Mouse (Mus musculus) stomach, embryonic 15.5 days (tissue): ENCODE measurements around the gene Rdh1. TPM values are rescaled to one million over a fixed set of nuclear protein-coding genes. Genes with fewer than 3 reads are reported as not detected.

Experiments
- ATAC-seq: fragments of 200-750 bp; cut with Nextera tagmentation; 2 replicates; pipeline ENCODE4 v1.8.0; 2017; ENCODE audit warnings: low read depth, moderate number of reproducible peaks, moderate TSS enrichment; ENCODE audit not compliant: insufficient read depth, low FRiP score
- H3K27ac ChIP-seq: fragments of 300-500 bp; sonication (generic); 2 replicates; pipeline ENCODE4 v1.5.1; 2015; ENCODE audit warnings: mild to moderate bottlenecking, inconsistent platforms
- H3K27me3 ChIP-seq: fragments of 300-500 bp; sonication (generic); replicated peaks from 2 replicates; pipeline ENCODE4 v1.6.1; 2015; ENCODE audit warnings: inconsistent platforms
- H3K36me3 ChIP-seq: fragments of 300-500 bp; sonication (generic); 2 replicates; pipeline ENCODE4 v1.6.1; 2015; ENCODE audit warnings: inconsistent platforms
- H3K4me1 ChIP-seq: fragments of 300-500 bp; sonication (generic); 2 replicates; pipeline ENCODE4 v1.6.1; 2015; ENCODE audit warnings: inconsistent platforms
- H3K4me2 ChIP-seq: fragments of 300-500 bp; sonication (generic); 2 replicates; pipeline ENCODE4 v1.6.1; 2015; ENCODE audit warnings: mild to moderate bottlenecking, inconsistent platforms
- H3K4me3 ChIP-seq: fragments of 300-500 bp; sonication (generic); replicated peaks from 2 replicates; pipeline ENCODE4 v1.5.1; 2015; ENCODE audit warnings: inconsistent platforms
- H3K9ac ChIP-seq: fragments of 300-500 bp; sonication (generic); 2 replicates; pipeline ENCODE4 v1.6.1; 2015; ENCODE audit warnings: inconsistent platforms
- H3K9me3 ChIP-seq: fragments of 300-500 bp; sonication (generic); 2 replicates; pipeline ENCODE4 v1.6.1; 2016; ENCODE audit warnings: inconsistent platforms
- WGBS: fragments of 180-500 bp; shearing (Covaris S2); methylation state at CpG from one replicate; pipeline ENCODE4 v1.1.7; 2015; 5-methylcytosine and 5-hydroxymethylcytosine counted together
- polyA plus RNA-seq: library from polyadenylated mRNA; unstranded; fragments of >200 nt; fragmentation: Nextera tagmentation; extraction: Ambion mirVana; gene quantifications from 2 replicates; pipeline ENCODE4 v1.2.1, GENCODE M21; 2015

Rdh1 gene
- polyA plus RNA-seq = 0.03 TPM in 1 of 2 replicates, not detected in the other

DNA sequence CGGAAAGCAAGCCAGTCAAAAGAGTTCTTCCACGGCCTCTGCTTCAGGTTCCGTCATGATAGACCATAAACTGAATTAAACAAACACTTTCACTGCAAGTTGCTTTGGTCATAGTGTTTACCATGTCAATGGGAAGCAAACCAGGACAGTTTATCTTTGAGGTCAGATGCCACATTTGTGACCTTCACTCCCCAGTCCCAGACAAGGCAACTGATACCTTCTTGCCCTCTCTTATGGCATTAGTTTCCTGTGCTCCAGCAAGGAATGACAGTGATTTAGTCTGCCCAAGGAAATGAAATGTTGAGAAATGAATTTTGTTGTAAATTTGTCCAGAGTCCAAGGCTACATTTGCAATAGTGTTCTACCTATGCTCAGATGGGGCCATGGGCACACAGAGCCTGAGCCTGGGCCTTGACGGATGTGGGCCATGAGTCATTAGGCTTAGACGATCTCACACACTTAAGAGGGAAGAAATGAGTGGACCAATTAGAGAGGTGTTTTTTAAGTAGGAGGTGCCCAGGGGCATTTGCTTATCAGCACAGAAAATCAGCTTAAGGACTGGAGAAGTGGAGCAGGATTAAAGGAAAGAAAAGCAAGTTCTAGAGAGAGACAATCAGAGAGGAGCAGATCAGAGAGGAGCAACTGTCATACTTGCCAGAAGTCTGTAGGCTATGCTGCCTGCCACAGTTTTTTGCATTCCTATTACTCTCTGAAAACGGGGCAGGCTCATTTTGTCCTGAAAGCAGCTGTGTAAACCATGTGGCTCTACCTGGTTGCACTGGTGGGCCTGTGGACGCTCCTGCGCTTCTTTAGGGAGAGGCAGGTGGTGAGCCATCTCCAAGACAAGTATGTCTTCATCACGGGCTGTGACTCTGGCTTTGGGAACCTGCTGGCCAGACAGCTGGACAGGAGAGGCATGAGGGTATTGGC is at the start of gene Rdh1, which contains the start of gene Rdh16f1:
Gene Rdh1 (plus strand): TSS at position 541 of the 930 bp plus-strand sequence.
Gene Rdh16f1 (plus strand): TSS at position 607 of the 930 bp plus-strand sequence.
- Histone ChIP-seq H3K27ac (no peak within 1 kb of the TSS), H3K36me3 (no peaks in the 10 kb centered on the region), H3K9ac (no peak within 1 kb of the TSS), H3K4me2 (no peak within 1 kb of the TSS), H3K27me3 (no peaks in the 10 kb centered on the region), H3K4me3 (no peak within 1 kb of the TSS), H3K4me1 (0 out of 2 replicates have a peak, but pooled peaks cover 6% of the 10 kb centered on the region), H3K9me3 (no peaks in the 10 kb centered on the region)
- ATAC-seq = no peak
- WGBS = 57% methylated on average over 9 of the region's 9 CpGs

DNA sequence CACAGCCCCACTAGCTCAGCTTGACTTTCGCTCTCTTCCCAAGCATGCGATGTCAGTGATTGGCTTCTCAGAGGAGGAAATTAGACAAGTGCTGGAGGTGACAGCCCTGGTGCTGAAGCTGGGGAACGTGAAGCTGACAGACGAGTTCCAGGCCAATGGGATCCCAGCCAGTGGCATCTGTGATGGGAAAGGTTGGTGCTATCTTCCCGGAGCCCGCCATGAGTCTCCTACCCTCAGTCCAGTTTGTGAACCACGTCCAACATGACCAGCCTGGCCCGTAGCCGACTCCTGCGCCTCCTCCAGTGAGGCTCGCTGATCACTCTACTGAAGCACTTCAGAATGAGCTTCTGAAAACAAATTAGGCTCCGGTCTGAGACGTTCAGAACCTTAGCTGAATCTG is 49.2 kb upstream of the Rdh1 start:
- Histone ChIP-seq H3K4me2 (no peak overlapping the region), H3K36me3 (no peaks in the 10 kb centered on the region), H3K27ac (no peak overlapping the region), H3K4me1 (no peaks in the 10 kb centered on the region), H3K27me3 (no peaks in the 10 kb centered on the region), H3K4me3 (no peak overlapping the region), H3K9me3 (no peaks in the 10 kb centered on the region), H3K9ac (no peak overlapping the region)
- no peak for ATAC-seq
- WGBS = 77% methylated on average over 13 of the region's 13 CpGs

DNA sequence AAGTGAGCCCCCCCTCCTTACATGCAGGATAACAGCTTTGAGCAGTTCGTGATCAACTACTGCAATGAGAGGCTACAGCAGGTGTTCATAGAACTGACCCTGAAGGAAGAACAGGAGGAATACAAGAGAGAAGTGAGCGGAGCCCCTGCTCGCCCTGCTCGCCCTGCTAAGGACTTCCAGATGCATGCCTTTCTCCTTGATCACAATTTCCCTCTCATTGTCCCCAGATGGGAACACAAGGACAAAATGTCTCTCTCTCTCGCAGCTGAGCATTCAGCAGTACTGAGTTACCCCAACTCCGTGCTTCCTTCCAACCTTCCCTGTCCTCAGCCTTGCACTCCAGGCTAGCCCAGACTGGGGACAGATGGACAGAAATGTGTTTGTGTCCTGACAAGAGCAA is 46.8 kb upstream of the Rdh1 start:
- 75% methylated on average over 6 of the region's 6 CpGs for WGBS
- Histone ChIP-seq H3K27me3 (no peaks in the 10 kb centered on the region), H3K36me3 (no peaks in the 10 kb centered on the region), H3K4me2 (no peak overlapping the region), H3K9me3 (no peaks in the 10 kb centered on the region), H3K4me3 (no peak overlapping the region), H3K9ac (no peak overlapping the region), H3K4me1 (no peaks in the 10 kb centered on the region), H3K27ac (no peak overlapping the region)
- no peak for ATAC-seq

DNA sequence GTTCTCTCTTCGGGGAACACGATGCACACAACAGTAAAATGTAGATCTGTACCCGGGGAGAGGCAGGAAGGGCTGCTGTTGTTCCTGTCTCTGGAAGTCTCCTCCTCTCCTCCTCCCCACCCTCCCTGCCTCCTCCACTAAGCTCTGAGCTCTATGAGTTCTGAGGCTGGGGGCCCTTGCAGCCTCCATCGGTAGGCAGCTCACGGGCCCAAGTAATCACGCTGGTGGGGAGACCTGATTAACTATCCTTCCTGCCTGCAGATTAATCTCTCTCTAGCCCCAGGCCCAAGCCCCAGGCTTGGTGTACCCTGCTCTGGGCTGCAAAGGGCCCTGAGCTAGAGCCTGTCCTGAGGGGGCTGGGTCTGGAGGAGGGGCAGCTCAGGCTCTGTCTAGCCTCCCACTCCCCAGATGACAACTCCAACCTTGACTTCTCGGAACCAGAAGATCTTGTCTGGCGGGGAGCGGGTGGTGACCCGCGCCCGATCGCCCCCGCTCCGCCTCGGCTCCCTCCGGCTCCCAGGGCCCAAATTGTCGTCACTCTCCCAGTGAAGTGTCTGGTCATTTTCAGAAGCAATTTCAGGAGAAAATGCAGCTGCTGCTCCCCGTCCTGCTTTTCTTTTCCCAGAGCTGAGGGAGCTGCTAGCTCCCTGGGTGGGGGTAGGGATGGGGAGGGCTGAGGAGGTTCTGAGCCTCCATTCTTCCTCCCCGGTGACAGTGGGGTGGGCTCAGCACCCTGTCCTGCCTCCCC is 37.7 kb upstream of the Rdh1 start:
- no peaks in the 10 kb centered on the region for H3K9me3 ChIP-seq
- H3K9ac ChIP-seq = 0 out of 2 replicates have a peak overlapping the region, but pooled peaks have one; percentile 13
- no peaks in the 10 kb centered on the region for H3K27me3 ChIP-seq
- peaks cover 18% of the 10 kb centered on the region for H3K4me1 ChIP-seq
- H3K27ac ChIP-seq = peak overlapping the region; percentile 89
- 16% methylated on average over 20 of the region's 20 CpGs for WGBS
- no peaks in the 10 kb centered on the region for H3K36me3 ChIP-seq
- peak; percentile 62 for ATAC-seq
- peak overlapping the region; percentile 28 for H3K4me3 ChIP-seq
- H3K4me2 ChIP-seq = peak overlapping the region; percentile 51

DNA sequence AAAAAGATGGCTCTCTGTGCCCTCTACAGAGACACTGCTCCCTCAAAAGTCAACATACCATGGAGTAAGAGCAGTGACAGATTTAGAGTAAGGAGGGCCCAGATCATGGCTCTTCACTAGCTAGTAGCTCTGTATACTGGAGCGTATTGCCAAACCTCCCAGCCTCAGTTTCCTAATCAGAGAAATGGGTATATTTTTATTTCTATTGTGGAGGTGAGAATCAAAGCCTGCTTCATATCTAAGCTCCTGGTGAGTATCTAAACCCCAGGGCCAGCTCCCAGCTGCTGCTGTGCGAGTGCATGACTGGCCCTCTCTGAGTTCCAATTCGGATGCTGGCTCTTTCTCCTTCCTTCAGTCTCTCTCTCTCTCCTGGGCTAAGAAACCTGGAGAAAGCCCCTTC is 35.3 kb upstream of the Rdh1 start, which contains the start of gene Tac2:
Gene Tac2 (plus strand): TSS at position 301 of the 400 bp plus-strand sequence.
- Histone ChIP-seq H3K27me3 (no peaks in the 10 kb centered on the region; the same call in 1 of the 2 replicates), H3K9ac (no peak within 1 kb of the TSS), H3K9me3 (no peaks in the 10 kb centered on the region), H3K4me3 (no peak within 1 kb of the TSS), H3K4me2 (no peak within 1 kb of the TSS), H3K36me3 (no peaks in the 10 kb centered on the region), H3K27ac (no peak within 1 kb of the TSS), H3K4me1 (peaks cover 18% of the 10 kb centered on the region)
- WGBS = 74% methylated on average over 3 of the region's 3 CpGs
- ATAC-seq = no peak

DNA sequence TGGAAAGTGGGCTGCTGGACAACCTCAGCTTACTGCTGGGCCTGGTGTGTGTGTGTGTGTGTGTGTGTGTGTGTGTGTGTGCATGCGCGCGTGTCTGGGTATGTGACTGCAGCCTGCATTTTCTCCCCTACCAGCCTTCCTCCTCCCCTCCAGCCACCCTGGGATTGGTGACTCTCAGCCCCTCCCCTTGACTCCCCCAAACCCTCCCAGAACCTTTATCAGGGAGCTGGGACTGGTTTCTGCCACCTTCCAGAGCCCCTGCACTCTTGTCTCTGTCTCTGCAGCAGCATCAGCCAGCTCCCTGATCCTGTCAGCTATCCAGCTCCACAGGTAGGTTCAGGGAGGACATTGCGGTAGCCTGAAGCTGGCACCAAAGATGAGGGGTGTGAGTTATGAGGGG is 34.4 kb upstream of the Rdh1 start:
- Histone ChIP-seq H3K9ac (no peak overlapping the region), H3K9me3 (no peaks in the 10 kb centered on the region), H3K4me1 (peaks cover 18% of the 10 kb centered on the region), H3K4me3 (no peak overlapping the region), H3K36me3 (no peaks in the 10 kb centered on the region), H3K27me3 (no peaks in the 10 kb centered on the region; the same call in 1 of the 2 replicates), H3K4me2 (no peak overlapping the region), H3K27ac (no peak overlapping the region)
- 68% methylated on average over 4 of the region's 4 CpGs for WGBS
- no peak for ATAC-seq

DNA sequence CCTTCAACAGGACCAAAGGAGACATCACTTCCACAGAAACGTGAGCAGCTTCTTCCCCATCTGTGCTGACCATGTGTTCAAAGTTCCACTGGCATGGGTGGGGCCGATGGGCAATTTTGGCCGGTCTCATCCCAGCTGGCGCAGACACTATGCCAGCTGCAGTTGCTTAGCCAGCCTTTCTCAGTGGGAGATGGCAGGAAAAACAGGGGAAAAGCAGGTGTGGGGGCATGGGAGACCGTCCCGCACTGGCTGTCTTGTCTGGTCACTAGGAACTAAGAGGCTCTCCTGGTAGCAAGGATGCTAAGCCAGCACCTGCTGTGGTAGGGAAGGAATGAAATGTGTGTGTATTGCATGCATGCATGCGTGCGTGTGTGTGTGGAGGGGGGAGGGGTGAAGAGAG is 31.1 kb upstream of the Rdh1 start:
- Histone ChIP-seq H3K27ac (no peak overlapping the region), H3K4me3 (no peak overlapping the region)
- WGBS = 78% methylated on average over 8 of the region's 8 CpGs

DNA sequence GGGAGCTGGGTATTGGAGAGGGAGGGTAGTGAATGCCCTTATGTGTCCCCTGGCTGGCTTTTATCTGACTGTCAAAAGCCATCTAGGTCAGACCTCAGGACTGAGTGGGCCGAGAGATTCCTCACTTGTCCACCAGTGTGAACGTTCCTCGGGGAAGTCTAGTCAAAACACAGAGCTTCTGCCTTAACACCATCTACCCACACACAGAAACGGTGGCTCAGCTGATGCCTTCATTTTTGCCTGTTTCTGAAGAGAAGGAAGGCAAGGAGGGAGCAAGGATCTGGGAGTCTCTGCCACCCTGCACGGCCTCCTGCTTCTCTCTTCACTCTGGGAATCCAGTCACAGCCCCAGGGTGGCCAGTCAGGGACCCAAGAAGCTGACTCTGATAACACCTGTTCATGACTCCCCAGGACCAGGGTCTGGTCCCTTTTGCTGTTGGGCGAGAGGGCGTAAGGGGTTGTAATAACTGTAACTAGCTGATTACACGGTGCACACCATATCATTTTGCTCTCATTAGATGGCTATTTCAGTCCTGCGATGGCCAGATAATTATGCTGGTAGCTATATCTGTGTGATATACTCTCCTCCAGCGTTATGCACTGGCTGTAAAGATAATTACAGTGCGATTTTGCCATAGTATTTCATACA is 29.1 kb upstream of the Rdh1 start:
- no peak overlapping the region for H3K4me3 ChIP-seq
- no peaks in the 10 kb centered on the region for H3K36me3 ChIP-seq
- H3K4me1 ChIP-seq = no peaks in the 10 kb centered on the region
- no peaks in the 10 kb centered on the region; the same call in 1 of the 2 replicates for H3K27me3 ChIP-seq
- H3K27ac ChIP-seq = no peak overlapping the region
- H3K9ac ChIP-seq = no peak overlapping the region
- ATAC-seq = peak; percentile 74
- no peaks in the 10 kb centered on the region for H3K9me3 ChIP-seq
- 68% methylated on average over 11 of the region's 11 CpGs for WGBS
- no peak overlapping the region for H3K4me2 ChIP-seq

More for the DNA sequence above, 31.1 kb upstream of the Rdh1 start:
- no peaks in the 10 kb centered on the region for H3K9me3 ChIP-seq
- ATAC-seq = no peak
- no peaks in the 10 kb centered on the region; the same call in 1 of the 2 replicates for H3K27me3 ChIP-seq
- no peaks in the 10 kb centered on the region for H3K4me1 ChIP-seq
- no peaks in the 10 kb centered on the region for H3K36me3 ChIP-seq
- H3K4me2 ChIP-seq = no peak overlapping the region
- no peak overlapping the region for H3K9ac ChIP-seq

DNA sequence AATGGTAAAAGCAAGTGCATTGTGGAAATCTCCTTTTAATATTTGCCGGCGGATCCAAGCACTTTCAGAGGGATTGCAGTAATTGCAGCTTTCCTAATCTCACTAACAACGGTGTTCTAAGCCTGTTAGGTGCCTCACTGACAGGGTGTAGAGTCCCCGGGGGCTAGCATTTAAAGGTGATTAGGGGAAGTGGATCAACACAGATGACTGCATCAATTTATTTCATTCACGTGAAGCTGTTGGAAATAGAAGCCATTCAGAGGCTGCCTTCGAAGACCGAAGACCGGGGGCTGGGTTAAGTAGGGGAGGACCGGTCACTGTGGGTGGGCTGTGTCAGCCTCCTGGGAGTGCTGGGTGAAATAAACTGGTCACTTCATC is 28.6 kb upstream of the Rdh1 start:
- no peak overlapping the region for H3K4me2 ChIP-seq

DNA sequence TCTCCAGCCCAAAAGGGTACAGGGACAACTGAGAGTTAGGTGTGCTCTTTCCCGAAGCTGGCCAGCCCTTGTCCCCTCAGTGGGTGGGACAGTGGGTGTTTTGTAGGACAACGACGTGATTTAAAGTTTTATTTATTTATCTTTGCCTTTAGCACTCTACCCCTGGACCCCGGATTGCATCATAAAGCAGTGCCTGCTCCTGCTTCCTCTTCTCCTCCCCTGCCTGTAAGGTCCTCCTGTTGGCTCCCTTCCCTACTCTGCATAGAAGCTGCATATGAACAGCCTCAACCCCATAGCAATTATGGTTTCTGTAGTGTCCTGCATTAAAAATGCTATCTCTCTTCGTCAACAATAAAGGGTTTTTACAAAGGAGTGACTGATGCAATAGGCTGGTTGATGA is 28.1 kb upstream of the Rdh1 start:
- Histone ChIP-seq H3K4me2 (no peak overlapping the region), H3K27me3 (no peaks in the 10 kb centered on the region; the same call in 1 of the 2 replicates), H3K4me3 (no peak overlapping the region), H3K9ac (no peak overlapping the region), H3K27ac (no peak overlapping the region), H3K9me3 (no peaks in the 10 kb centered on the region), H3K4me1 (no peaks in the 10 kb centered on the region), H3K36me3 (no peaks in the 10 kb centered on the region)
- WGBS = 20% methylated on average over 5 of the region's 5 CpGs
- ATAC-seq = no peak

More for the DNA sequence above, 28.6 kb upstream of the Rdh1 start:
- Histone ChIP-seq H3K27me3 (no peaks in the 10 kb centered on the region; the same call in 1 of the 2 replicates), H3K9ac (no peak overlapping the region), H3K4me3 (no peak overlapping the region), H3K27ac (no peak overlapping the region), H3K4me1 (no peaks in the 10 kb centered on the region), H3K9me3 (no peaks in the 10 kb centered on the region), H3K36me3 (no peaks in the 10 kb centered on the region)
- ATAC-seq = no peak
- 43% methylated on average over 9 of the region's 9 CpGs for WGBS

DNA sequence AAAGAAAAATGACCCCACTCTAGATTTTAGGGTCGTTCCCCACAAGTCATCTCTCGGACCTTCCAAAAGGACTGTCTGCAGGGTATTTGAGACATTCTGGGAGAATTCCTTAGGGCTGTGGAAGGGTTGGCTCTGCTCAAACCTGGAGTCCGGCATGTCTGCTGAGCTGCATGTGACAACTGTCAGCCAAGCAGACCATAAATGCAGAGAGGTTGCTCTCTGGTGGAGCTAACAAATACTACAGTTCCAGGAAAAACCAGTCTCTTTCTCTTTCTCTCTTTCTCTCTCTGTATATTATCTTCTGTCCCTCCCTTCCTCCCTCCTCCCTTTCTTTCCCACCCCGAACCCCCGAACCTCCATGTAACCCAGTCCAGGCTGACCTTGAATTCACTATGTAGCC is 25.1 kb upstream of the Rdh1 start:
- no peak for ATAC-seq
- Histone ChIP-seq H3K36me3 (no peaks in the 10 kb centered on the region), H3K27me3 (no peaks in the 10 kb centered on the region), H3K9me3 (no peaks in the 10 kb centered on the region), H3K4me3 (no peak overlapping the region), H3K4me2 (no peak overlapping the region), H3K4me1 (no peaks in the 10 kb centered on the region), H3K9ac (no peak overlapping the region), H3K27ac (no peak overlapping the region)
- WGBS = 29% methylated on average over 5 of the region's 5 CpGs
